Mouse (Mus musculus): Measurements from ENCODE around the gene Hspg2. TPM values are rescaled to one million over a fixed set of nuclear protein-coding genes. Genes with fewer than 3 reads are reported as not detected.

Hspg2 gene
- polyA plus RNA-seq, 1 experiment: 5.4 TPM

- no peaks in the 10 kb centered on the region for H3K4me1 ChIP-seq (ENCODE audit: control insufficient read depth, insufficient read depth, low read length)
- H3K27ac ChIP-seq (ENCODE audit: control insufficient read depth, insufficient read depth, low read depth, low read length, poor library complexity): no peak overlapping the region
- 61% methylated on average over 13 of the region's 13 CpGs for WGBS
- no peak overlapping the region for H3K4me3 ChIP-seq (replicated peaks; ENCODE audit: control insufficient read depth, low read depth, low read length)
- TF ChIP-seq POLR2A (IDR thresholded peaks at IDR 0.05; ENCODE audit: borderline replicate concordance, control insufficient read depth, low read depth, low read length): no peak
- no peak for TF ChIP-seq CTCF (IDR thresholded peaks at IDR 0.05; ENCODE audit: control insufficient read depth, insufficient read depth, low read length)
Observed at GRCm38 (mm10) chr4:137465125-137465787, 3.3 kb upstream of the Hspg2 start.

- WGBS: 84% methylated on average over 4 of the region's 4 CpGs
- no peak for TF ChIP-seq CTCF (IDR thresholded peaks at IDR 0.05; ENCODE audit: control insufficient read depth, insufficient read depth, low read length)
- no peak for TF ChIP-seq POLR2A (IDR thresholded peaks at IDR 0.05; ENCODE audit: borderline replicate concordance, control insufficient read depth, low read depth, low read length)
Observed at GRCm38 (mm10) chr4:137466991-137467390, 1.6 kb upstream of the Hspg2 start.

GRCm38 (mm10) chr4:137467525-137467924 is 1.0 kb upstream of the Hspg2 start:
- no peak for TF ChIP-seq POLR2A (IDR thresholded peaks at IDR 0.05; ENCODE audit: borderline replicate concordance, control insufficient read depth, low read depth, low read length)
- no peak for TF ChIP-seq CTCF (IDR thresholded peaks at IDR 0.05; ENCODE audit: control insufficient read depth, insufficient read depth, low read length)
- H3K27ac ChIP-seq (ENCODE audit: control insufficient read depth, insufficient read depth, low read depth, low read length, poor library complexity): no peak overlapping the region
- H3K4me3 ChIP-seq (replicated peaks; ENCODE audit: control insufficient read depth, low read depth, low read length): no peak overlapping the region
- no peaks in the 10 kb centered on the region for H3K4me1 ChIP-seq (ENCODE audit: control insufficient read depth, insufficient read depth, low read length)
- 85% methylated on average over 2 of the region's 2 CpGs for WGBS

More at GRCm38 (mm10) chr4:137466991-137467390, 1.6 kb upstream of the Hspg2 start:
- Histone ChIP-seq H3K27ac (ENCODE audit: control insufficient read depth, insufficient read depth, low read depth, low read length, poor library complexity) (no peak overlapping the region), H3K4me1 (ENCODE audit: control insufficient read depth, insufficient read depth, low read length) (no peaks in the 10 kb centered on the region), H3K4me3 (replicated peaks; ENCODE audit: control insufficient read depth, low read depth, low read length) (no peak overlapping the region)

GRCm38 (mm10) chr4:137469081-137469844 is 694 bp downstream of the Hspg2 start:
- no peak overlapping the region for H3K27ac ChIP-seq (ENCODE audit: control insufficient read depth, insufficient read depth, low read depth, low read length, poor library complexity)
- 18% methylated on average over 20 of the region's 20 CpGs for WGBS
- H3K4me3 ChIP-seq (replicated peaks; ENCODE audit: control insufficient read depth, low read depth, low read length): no peak overlapping the region
- no peak for TF ChIP-seq CTCF (IDR thresholded peaks at IDR 0.05; ENCODE audit: control insufficient read depth, insufficient read depth, low read length)
- TF ChIP-seq POLR2A (IDR thresholded peaks at IDR 0.05; ENCODE audit: borderline replicate concordance, control insufficient read depth, low read depth, low read length): no peak
- no peaks in the 10 kb centered on the region for H3K4me1 ChIP-seq (ENCODE audit: control insufficient read depth, insufficient read depth, low read length)

GRCm38 (mm10) chr4:137469845-137470692 is 1.5 kb downstream of the Hspg2 start:
- Histone ChIP-seq H3K4me3 (replicated peaks; ENCODE audit: control insufficient read depth, low read depth, low read length) (no peak overlapping the region), H3K4me1 (ENCODE audit: control insufficient read depth, insufficient read depth, low read length) (no peaks in the 10 kb centered on the region), H3K27ac (ENCODE audit: control insufficient read depth, insufficient read depth, low read depth, low read length, poor library complexity) (no peak overlapping the region)
- WGBS: 78% methylated on average over 15 of the region's 15 CpGs
- TF ChIP-seq POLR2A (IDR thresholded peaks at IDR 0.05; ENCODE audit: borderline replicate concordance, control insufficient read depth, low read depth, low read length) (no peak), CTCF (IDR thresholded peaks at IDR 0.05; ENCODE audit: control insufficient read depth, insufficient read depth, low read length) (no peak)

GRCm38 (mm10) chr4:137470701-137471317 is 2.2 kb downstream of the Hspg2 start:
- no peak overlapping the region for H3K27ac ChIP-seq (ENCODE audit: control insufficient read depth, insufficient read depth, low read depth, low read length, poor library complexity)
- H3K4me1 ChIP-seq (ENCODE audit: control insufficient read depth, insufficient read depth, low read length): no peaks in the 10 kb centered on the region
- TF ChIP-seq POLR2A (IDR thresholded peaks at IDR 0.05; ENCODE audit: borderline replicate concordance, control insufficient read depth, low read depth, low read length): no peak
- no peak for TF ChIP-seq CTCF (IDR thresholded peaks at IDR 0.05; ENCODE audit: control insufficient read depth, insufficient read depth, low read length)
- no peak overlapping the region for H3K4me3 ChIP-seq (replicated peaks; ENCODE audit: control insufficient read depth, low read depth, low read length)
- 81% methylated on average over 9 of the region's 9 CpGs for WGBS

- no peak overlapping the region for H3K27ac ChIP-seq (ENCODE audit: control insufficient read depth, insufficient read depth, low read depth, low read length, poor library complexity)
- H3K4me1 ChIP-seq (ENCODE audit: control insufficient read depth, insufficient read depth, low read length): no peaks in the 10 kb centered on the region
- TF ChIP-seq CTCF (IDR thresholded peaks at IDR 0.05; ENCODE audit: control insufficient read depth, insufficient read depth, low read length): no peak
- TF ChIP-seq POLR2A (IDR thresholded peaks at IDR 0.05; ENCODE audit: borderline replicate concordance, control insufficient read depth, low read depth, low read length): no peak
- no peak overlapping the region for H3K4me3 ChIP-seq (replicated peaks; ENCODE audit: control insufficient read depth, low read depth, low read length)
- WGBS: 74% methylated on average over 8 of the region's 8 CpGs
Observed at GRCm38 (mm10) chr4:137471326-137471725, 2.8 kb downstream of the Hspg2 start.
